Mouse (Mus musculus): ENCODE measurements around the gene Naglu. TPM values are rescaled to one million over a fixed set of nuclear protein-coding genes. Genes with fewer than 3 reads are reported as not detected.

The Naglu gene
- polyA plus RNA-seq, 1 experiment from 2014 or later: 9.5 TPM

Small RNA genes lying within 50 kb of the gene (microRNA-seq; reads per million reads assigned to microRNA genes)
- gene Mir6928: 0.54 reads per million

Other genes starting within 250 kb of the Naglu start
- 22.7 TPM in 2 replicates for gene Stat5b, start 219.3 kb upstream of the Naglu start, polyA plus RNA-seq (2016; fragmentation: Nextera tagmentation; extraction: Ambion mirVana)
- 4.4 and 5.5 TPM in 2 replicates for gene Stat5a, start 210.7 kb upstream of the Naglu start, polyA plus RNA-seq (2016; fragmentation: Nextera tagmentation; extraction: Ambion mirVana)
- 38.4 and 39.4 TPM in 2 replicates for gene Stat3, start 130.5 kb upstream of the Naglu start, polyA plus RNA-seq (2016; fragmentation: Nextera tagmentation; extraction: Ambion mirVana)
- 68.4 and 69.6 TPM in 2 replicates for gene Cavin1, start 99.1 kb upstream of the Naglu start, polyA plus RNA-seq (2016; fragmentation: Nextera tagmentation; extraction: Ambion mirVana)
- gene Atp6v0a1, start 60.6 kb upstream of the Naglu start, polyA plus RNA-seq (2016; fragmentation: Nextera tagmentation; extraction: Ambion mirVana): 32.8 and 33.7 TPM in 2 replicates
- gene Hsd17b1, start 8.4 kb downstream of the Naglu start, polyA plus RNA-seq (2016; fragmentation: Nextera tagmentation; extraction: Ambion mirVana): 0.15 TPM in 1 of 2 replicates, not detected in the other
- gene Coasy, start 12.6 kb downstream of the Naglu start, polyA plus RNA-seq (2016; fragmentation: Nextera tagmentation; extraction: Ambion mirVana): 43.4 and 45.6 TPM in 2 replicates
- gene Mlx, start 17.3 kb downstream of the Naglu start, polyA plus RNA-seq (2016; fragmentation: Nextera tagmentation; extraction: Ambion mirVana): 37.8 and 42.8 TPM in 2 replicates
- 45.7 and 46.0 TPM in 2 replicates for gene Psmc3ip, start 25.4 kb downstream of the Naglu start, polyA plus RNA-seq (2016; fragmentation: Nextera tagmentation; extraction: Ambion mirVana)
- gene Retreg3, start 49.9 kb downstream of the Naglu start, polyA plus RNA-seq (2016; fragmentation: Nextera tagmentation; extraction: Ambion mirVana): 17.0 and 18.6 TPM in 2 replicates
- 81.7 and 83.6 TPM in 2 replicates for gene Tubg1, start 49.9 kb downstream of the Naglu start, polyA plus RNA-seq (2016; fragmentation: Nextera tagmentation; extraction: Ambion mirVana)
- 9.4 and 10.8 TPM in 2 replicates for gene Tubg2, start 85.9 kb downstream of the Naglu start, polyA plus RNA-seq (2016; fragmentation: Nextera tagmentation; extraction: Ambion mirVana)
- 0.50 and 0.60 TPM in 2 replicates for gene Cntnap1, start 100.5 kb downstream of the Naglu start, polyA plus RNA-seq (2016; fragmentation: Nextera tagmentation; extraction: Ambion mirVana)
- 10.3 and 11.9 TPM in 2 replicates for gene Plekhh3, start 101.3 kb downstream of the Naglu start, polyA plus RNA-seq (2016; fragmentation: Nextera tagmentation; extraction: Ambion mirVana)
- 0.13 and 0.24 TPM in 2 replicates for gene Ccr10, start 105.4 kb downstream of the Naglu start, polyA plus RNA-seq (2016; fragmentation: Nextera tagmentation; extraction: Ambion mirVana)
- gene Ezh1, start 156.5 kb downstream of the Naglu start, polyA plus RNA-seq (2016; fragmentation: Nextera tagmentation; extraction: Ambion mirVana): 15.6 and 17.3 TPM in 2 replicates
- 80.2 and 86.9 TPM in 2 replicates for gene Ramp2, start 176.0 kb downstream of the Naglu start, polyA plus RNA-seq (2016; fragmentation: Nextera tagmentation; extraction: Ambion mirVana)
- 93.6 and 99.3 TPM in 2 replicates for gene Vps25, start 183.7 kb downstream of the Naglu start, polyA plus RNA-seq (2016; fragmentation: Nextera tagmentation; extraction: Ambion mirVana)
- gene Wnk4, start 190.6 kb downstream of the Naglu start, polyA plus RNA-seq (2016; fragmentation: Nextera tagmentation; extraction: Ambion mirVana): 7.7 and 8.0 TPM in 2 replicates
- gene Cntd1, start 209.0 kb downstream of the Naglu start, polyA plus RNA-seq (2016; fragmentation: Nextera tagmentation; extraction: Ambion mirVana): 1.4 and 2.0 TPM in 2 replicates
- 201 and 209 TPM in 2 replicates for gene Coa3, start 209.1 kb downstream of the Naglu start, polyA plus RNA-seq (2016; fragmentation: Nextera tagmentation; extraction: Ambion mirVana)
- gene Becn1, start 232.3 kb downstream of the Naglu start, polyA plus RNA-seq (2016; fragmentation: Nextera tagmentation; extraction: Ambion mirVana): 131 and 137 TPM in 2 replicates
- gene Psme3, start 246.2 kb downstream of the Naglu start, polyA plus RNA-seq (2016; fragmentation: Nextera tagmentation; extraction: Ambion mirVana): 163 and 172 TPM in 2 replicates

Data from embryonic facial prominence, embryonic 12.5 days (tissue).